Mouse (Mus musculus) left cerebral cortex, adult 2 months (tissue): ENCODE measurements around the gene Celsr1. TPM values are rescaled to one million over a fixed set of nuclear protein-coding genes. Genes with fewer than 3 reads are reported as not detected.
A peak's percentile ranks its signal among the peaks of the same experiment; 100 is the strongest.

Experiments
- DNase-seq, 2 experiments: peaks; one replicate each; pipeline ENCODE4 v3.0.0; 2021 to 2022; ENCODE audit warnings: low spot score in 2 of 2, mixed read lengths in 1 of 2; ENCODE audit errors: extremely low spot score in 1 of 2
- H3K27ac ChIP-seq: fragments of 200-600 bp; 2 replicates; pipeline ENCODE4 v1.8.1; 2022
- H3K4me3 ChIP-seq: fragments of 200-600 bp; 2 replicates; pipeline ENCODE4 v1.8.1; 2022
- CTCF ChIP-seq: fragments of 200-600 bp; IDR thresholded peaks from 2 replicates; pipeline ENCODE4 v1.8.1; 2022; ENCODE audit warnings: antibody characterized with exemption, mild to moderate bottlenecking, moderate library complexity
- intact Hi-C: fragments of 180-260 bp; cut with DNase I; formaldehyde crosslinking; loops from one replicate; pipeline ENCODE4 v1.15.1; 2025
- total RNA-seq, 2 experiments: library from RNA; stranded (reverse); gene quantifications; 2 replicates each; pipeline ENCODE4 v1.2.3; 2021

The Celsr1 gene
- total RNA-seq, 2 experiments from 2014 or later, result 3.7 to 4.6 TPM

- DNase-seq, result no peak
Observed at GRCm38 (mm10) chr15:85990696-85991443, 42.7 kb downstream of the Celsr1 start.

GRCm38 (mm10) chr15:85987896-85988295, 45.7 kb downstream of the Celsr1 start:
- H3K27ac ChIP-seq, result no peak overlapping the region
- no peak for DNase-seq
- intact Hi-C loops, result no loop called here
- no peak for TF ChIP-seq CTCF
- H3K4me3 ChIP-seq, result no peak overlapping the region

More at GRCm38 (mm10) chr15:85990696-85991443, 42.7 kb downstream of the Celsr1 start:
- H3K27ac ChIP-seq, result no peak overlapping the region
- intact Hi-C loops, result no loop called here
- H3K4me3 ChIP-seq, result no peak overlapping the region
- TF ChIP-seq CTCF, result no peak

GRCm38 (mm10) chr15:85986170-85986569, 47.4 kb downstream of the Celsr1 start:
- H3K4me3 ChIP-seq, result no peak overlapping the region
- H3K27ac ChIP-seq, result no peak overlapping the region
- intact Hi-C loops, result no loop called here
- no peak for TF ChIP-seq CTCF
- no peak for DNase-seq

- H3K4me3 ChIP-seq, result no peak overlapping the region
- DNase-seq, result no peak
- TF ChIP-seq CTCF, result no peak
- intact Hi-C loops, result no loop called here
- no peak overlapping the region for H3K27ac ChIP-seq
Observed at GRCm38 (mm10) chr15:85985601-85986000, 48.0 kb downstream of the Celsr1 start.

GRCm38 (mm10) chr15:85983131-85983530, 50.4 kb downstream of the Celsr1 start:
- intact Hi-C loops, result no loop called here
- Histone ChIP-seq H3K27ac (no peak overlapping the region), H3K4me3 (no peak overlapping the region)
- TF ChIP-seq CTCF, result no peak
- no peak for DNase-seq

- no peak for TF ChIP-seq CTCF
- intact Hi-C loops, result no loop called here
- DNase-seq, result no peak
Observed at GRCm38 (mm10) chr15:85982416-85982775, 51.2 kb downstream of the Celsr1 start.

GRCm38 (mm10) chr15:85981768-85982415, 51.7 kb downstream of the Celsr1 start:
- TF ChIP-seq CTCF, result no peak
- intact Hi-C loops, result no loop called here

More at GRCm38 (mm10) chr15:85982416-85982775, 51.2 kb downstream of the Celsr1 start:
- no peak overlapping the region for H3K27ac ChIP-seq
- no peak overlapping the region for H3K4me3 ChIP-seq

GRCm38 (mm10) chr15:85977086-85977485, 56.5 kb downstream of the Celsr1 start:
- no peak for DNase-seq
- Histone ChIP-seq H3K27ac (no peak overlapping the region), H3K4me3 (no peak overlapping the region)
- intact Hi-C loops, result no loop called here
- no peak for TF ChIP-seq CTCF

More at GRCm38 (mm10) chr15:85981768-85982415, 51.7 kb downstream of the Celsr1 start:
- Histone ChIP-seq H3K27ac (no peak overlapping the region), H3K4me3 (no peak overlapping the region)
- DNase-seq, result no peak

- Histone ChIP-seq H3K27ac (no peak overlapping the region), H3K4me3 (peak overlapping the region; percentile 5; the same call in 1 of the 2 replicates)
- no peak for DNase-seq
- intact Hi-C loops, result no loop called here
- no peak for TF ChIP-seq CTCF
Observed at GRCm38 (mm10) chr15:85975746-85976145, 57.8 kb downstream of the Celsr1 start.

- DNase-seq, result no peak
- no peak for TF ChIP-seq CTCF
Observed at GRCm38 (mm10) chr15:85971596-85971995, 62.0 kb downstream of the Celsr1 start.

GRCm38 (mm10) chr15:85970441-85970840, 63.1 kb downstream of the Celsr1 start:
- H3K27ac ChIP-seq, result no peak overlapping the region

More at GRCm38 (mm10) chr15:85971596-85971995, 62.0 kb downstream of the Celsr1 start:
- H3K4me3 ChIP-seq, result no peak overlapping the region
- intact Hi-C loops, result no loop called here
- H3K27ac ChIP-seq, result no peak overlapping the region

GRCm38 (mm10) chr15:85969707-85970153, 63.8 kb downstream of the Celsr1 start:
- H3K4me3 ChIP-seq, result no peak overlapping the region
- DNase-seq, result no peak
- no peak for TF ChIP-seq CTCF
- H3K27ac ChIP-seq, result no peak overlapping the region
- intact Hi-C loops, result no loop called here

More at GRCm38 (mm10) chr15:85970441-85970840, 63.1 kb downstream of the Celsr1 start:
- no peak for TF ChIP-seq CTCF
- intact Hi-C loops, result no loop called here
- H3K4me3 ChIP-seq, result no peak overlapping the region
- no peak for DNase-seq

GRCm38 (mm10) chr15:85969291-85969690, 64.3 kb downstream of the Celsr1 start:
- H3K27ac ChIP-seq, result no peak overlapping the region
- intact Hi-C loops, result no loop called here
- H3K4me3 ChIP-seq, result no peak overlapping the region
- no peak for TF ChIP-seq CTCF
- no peak for DNase-seq
